Mouse (Mus musculus) urinary bladder, adult 18-20 months (tissue): ENCODE data around the gene Trp53tg5.
A peak's percentile ranks its signal among the peaks of the same experiment; 100 is the strongest.

Source experiments
- DNase-seq, 2 experiments: peaks; one replicate each; pipeline ENCODE4 v3.0.0; 2022; ENCODE audit warnings: low spot score in 2 of 2, mixed read lengths in 2 of 2

Gene Trp53tg5

DNA sequence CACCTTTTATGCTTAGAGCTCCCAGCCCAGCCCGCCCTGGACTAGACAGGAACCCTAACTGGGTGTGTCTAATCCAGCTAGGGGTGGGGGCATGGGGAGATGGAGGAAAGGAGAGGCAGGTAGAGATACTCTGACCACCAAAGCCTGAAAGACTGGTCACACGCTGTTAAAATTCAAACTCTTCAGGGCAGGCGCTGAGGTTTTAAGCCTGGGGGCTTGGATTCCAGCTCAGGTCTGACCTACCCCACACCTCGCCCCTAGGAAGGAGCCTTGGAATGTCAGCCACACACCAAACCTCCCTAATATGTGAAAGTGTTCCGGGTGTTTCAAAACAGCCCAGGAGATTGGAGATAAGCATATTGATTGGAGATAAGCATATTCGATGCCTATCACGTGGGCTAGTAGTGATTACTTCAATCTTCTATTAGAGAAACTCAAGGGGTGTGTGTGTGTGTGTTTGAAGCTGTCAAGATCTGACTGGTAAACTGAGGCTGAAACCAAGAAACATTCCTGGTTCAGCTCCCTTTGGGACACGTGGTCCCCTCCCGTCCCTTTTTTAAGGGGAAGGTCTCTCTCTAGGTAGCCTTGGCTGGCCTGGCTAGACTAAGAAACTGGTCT lies 40.1 kb downstream of the Trp53tg5 start:
- DNase-seq = no peak

DNA sequence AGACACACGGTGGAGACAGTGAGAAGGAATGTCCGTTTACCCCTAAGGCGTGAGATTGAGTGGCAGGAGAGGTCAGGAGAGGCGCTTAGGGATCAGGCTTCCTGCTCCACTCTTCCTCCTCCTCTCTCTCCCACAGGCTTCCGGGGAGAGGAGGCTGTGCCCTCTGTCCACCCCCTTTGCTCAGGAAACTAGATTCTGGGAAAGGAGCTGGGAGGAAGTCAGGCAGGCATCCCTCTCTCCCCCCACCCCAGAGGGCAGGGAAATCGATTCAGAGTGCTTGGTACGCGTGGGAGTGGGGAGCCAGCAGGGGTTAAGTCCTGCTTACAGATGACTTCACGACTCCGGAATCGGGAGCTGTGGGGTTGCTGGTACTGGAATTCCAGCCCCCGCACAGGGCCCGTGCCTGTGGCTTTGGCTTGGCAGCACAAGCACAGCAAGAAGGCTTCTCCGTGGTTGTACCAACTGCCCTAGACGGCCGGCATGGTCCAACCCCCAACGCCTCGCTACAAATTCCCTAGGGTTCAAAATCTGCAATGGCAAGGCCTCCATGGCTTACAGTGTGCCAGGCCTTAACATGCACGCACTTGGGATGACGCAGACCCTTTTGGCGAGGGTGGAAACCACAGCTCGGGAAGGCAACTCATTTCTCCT lies 40.9 kb downstream of the Trp53tg5 start:
- peak in 1 of 2 experiments; percentile 55 for DNase-seq

DNA sequence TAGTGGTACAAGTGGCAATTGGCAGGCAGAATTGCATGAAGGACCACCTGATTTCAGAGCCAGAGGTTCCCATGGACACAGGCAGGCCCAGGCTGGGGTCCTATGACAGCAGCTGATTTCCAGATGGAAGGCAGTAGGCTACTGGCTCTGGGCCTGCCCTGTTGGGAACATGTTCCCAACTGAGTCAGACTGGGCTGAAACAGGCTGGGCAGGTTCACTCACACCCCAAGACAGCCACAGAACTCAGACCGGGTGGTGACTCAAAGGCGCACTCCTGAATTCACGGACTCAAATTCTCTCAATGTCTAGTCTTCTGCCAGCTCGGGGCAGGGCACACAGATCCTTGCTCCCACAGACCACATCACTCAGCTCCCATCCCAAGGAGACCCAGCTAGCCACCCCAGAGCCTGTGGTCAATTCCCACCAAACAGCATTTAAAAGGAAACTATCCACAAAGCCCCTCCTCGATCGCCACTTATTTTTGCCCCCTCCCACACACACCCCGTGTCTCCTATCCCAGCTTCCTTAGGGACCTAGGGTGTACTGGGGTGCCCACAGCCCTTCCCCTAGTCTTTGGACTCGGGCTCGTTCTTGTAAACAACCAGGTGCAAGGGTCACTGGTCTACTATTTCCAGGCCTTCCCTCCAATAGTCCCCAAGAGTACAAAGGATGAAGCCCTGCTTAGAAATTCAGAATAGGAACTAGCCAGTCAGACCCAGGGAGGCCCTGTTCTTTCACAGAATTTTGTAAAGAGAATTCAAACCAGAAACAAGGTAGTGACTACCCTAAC lies 41.7 kb downstream of the Trp53tg5 start:
- peak in 1 of 2 experiments; percentile 80 for DNase-seq

DNA sequence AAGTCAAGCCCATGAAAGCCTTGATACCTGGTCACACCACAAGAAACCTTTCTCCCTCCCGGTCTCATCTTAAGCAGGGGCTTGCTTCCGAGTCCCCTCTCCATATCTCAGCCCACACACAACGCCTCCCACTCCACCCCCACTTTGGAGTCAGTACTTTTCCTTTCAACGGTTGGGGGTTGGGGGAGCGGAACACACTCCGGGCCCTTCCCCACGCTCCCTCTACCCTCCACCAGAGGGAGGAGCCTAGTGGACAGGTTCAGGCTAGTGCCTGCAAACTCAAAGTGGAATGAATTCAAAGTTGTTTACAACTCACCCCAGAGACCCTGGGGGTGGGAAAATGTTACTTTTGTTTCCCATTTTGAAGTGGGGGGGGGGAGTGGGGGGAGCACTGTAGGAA lies 42.8 kb downstream of the Trp53tg5 start:
- DNase-seq = no peak

DNA sequence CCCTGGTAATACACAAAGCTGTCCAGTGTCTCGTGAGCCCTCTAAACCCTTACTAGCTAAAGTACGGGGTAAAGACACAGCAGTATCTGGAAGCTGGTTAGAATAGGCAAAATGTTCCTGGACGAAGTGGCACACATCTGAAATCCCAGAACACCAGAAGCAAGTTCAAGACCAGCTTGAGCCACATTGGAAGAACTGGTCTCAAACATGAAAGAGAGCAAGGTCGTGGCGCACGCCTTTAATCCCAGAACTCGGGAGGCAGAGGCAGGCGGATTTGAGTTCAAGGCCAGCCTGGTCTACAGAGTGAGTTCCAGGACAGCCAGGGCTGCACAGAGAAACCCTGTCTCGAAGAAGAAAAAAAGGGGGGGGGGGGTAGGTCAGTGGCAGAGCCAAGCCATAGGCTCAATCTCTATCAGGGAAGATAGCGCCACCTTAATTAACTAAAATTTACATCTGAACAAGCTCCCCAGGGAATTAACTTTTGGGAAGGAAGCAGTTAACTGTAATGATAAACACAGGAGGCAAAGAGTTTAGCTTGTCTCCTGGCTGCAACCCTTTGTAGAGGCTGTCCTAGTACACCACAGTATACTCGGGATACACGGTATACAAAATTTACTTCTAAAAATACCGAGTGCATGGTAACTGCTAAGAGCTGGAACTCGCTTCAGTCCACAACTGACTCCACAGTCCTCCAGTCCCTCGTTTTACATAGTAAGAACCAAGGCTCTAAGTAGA lies 43.5 kb downstream of the Trp53tg5 start:
- DNase-seq = no peak

DNA sequence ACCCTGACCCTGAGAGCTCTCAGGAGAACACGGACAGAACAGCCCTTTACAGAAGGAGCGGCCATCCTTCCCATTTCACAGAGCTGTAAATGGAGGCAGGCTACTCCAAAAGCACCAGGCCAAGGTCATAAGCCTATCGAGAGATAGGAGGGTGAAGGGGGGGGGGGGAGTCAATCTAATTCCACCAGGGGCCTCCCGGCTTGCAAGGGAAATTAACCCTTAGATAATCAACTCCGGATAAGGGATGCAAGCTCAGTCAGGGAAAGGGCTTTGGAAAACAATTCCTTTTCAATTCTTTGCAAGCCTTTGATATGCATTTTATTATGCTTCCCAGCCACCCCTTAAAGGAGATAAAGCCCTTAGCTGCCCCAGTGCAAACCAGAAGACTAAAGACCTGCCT lies 45.1 kb downstream of the Trp53tg5 start:
- DNase-seq = no peak

DNA sequence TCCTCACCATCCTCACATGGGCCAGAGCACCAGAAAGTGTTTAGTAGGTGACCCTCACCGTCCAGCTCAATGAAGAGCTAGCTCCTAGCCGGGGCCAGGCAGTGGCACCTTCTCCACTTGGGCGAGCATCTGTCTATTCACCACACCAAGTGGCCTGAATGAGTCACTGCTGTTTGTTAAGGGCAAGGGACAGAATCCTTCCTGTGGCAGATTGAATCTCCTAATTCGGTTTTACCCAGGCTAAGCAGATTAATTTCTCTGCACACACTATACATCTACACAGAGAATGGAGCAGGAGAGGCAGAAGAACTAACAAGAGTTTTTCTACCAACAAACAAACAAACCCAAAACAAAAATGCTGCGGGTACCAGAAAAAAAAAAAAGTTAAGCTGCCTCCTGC lies 46.6 kb downstream of the Trp53tg5 start:
- DNase-seq = no peak

DNA sequence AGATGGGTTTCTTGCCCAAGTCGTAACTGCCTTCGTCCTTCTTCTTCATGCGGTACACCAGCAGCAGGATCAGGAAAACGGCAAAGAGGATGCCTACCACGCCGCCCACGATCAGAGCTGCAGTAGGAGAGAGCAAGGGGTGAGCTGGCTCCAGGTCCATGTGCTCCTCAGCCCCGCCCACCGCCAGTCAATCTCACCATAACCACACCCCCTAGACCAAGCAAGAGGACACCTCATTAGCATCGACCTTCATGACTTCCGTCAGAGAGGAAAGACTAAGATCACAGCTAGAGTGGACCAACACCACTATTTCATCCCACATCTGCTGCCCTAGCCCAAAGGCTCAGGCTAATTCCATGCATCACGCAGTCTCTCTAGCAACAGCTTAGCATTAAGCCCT lies 47.4 kb downstream of the Trp53tg5 start:
- no peak for DNase-seq

DNA sequence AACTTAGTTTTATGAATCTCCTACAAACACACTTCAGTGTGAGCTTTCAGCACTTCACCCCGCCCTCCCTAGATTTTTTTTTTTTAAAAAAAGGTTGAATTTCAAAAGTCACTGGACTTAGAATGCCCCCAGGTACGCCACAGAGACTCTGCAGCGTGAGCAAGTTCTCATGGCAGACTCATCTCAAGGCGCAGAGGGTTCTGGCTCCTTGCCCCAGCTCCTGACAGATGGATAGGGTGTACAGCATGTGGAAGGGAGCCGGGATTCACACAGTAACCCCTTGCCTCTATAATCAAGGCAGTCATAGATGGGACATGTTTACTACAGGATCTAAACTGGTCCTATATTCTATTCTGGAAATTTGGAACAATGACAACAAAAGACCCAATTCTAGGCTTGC lies 48.1 kb downstream of the Trp53tg5 start:
- DNase-seq = no peak

DNA sequence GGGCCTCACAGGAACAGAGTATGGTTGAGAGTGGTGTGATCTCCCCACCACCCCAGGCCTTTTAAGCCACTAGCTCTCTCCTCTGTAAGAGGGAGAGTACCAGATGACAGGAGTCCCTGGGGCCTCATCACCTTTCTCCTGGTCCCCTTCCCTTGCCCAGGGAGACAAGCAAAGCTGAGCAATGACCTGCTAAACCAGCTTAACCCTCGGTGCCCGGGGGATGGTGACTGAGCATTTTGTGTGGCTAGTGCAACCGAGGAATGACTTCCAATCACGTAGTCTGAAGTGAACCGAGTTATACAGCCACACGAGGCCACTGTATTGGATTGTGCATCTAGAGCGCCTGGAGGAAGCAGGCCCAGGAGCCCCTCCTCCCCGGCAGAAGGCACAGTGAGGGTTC lies 49.1 kb downstream of the Trp53tg5 start:
- no peak for DNase-seq

DNA sequence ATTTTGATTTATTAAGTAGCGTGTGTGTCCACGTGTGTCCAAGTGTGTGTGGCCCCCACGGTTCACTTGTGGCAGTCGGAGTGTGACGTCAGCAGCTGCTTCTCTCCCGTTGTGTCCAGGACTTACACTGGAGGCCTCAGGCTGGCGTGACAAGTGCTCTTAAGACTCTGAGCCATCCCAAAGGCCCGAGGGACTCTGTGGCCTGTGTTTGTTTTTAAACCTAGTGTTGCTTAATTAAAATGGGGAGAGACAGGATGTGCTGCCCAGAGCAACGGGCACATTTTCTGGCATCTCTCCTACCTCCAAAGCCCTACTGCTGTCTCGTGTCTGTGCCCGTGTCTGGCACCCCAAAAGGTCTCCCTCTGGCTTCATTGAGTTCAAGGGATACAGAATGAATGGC lies 50.1 kb downstream of the Trp53tg5 start:
- no peak for DNase-seq

DNA sequence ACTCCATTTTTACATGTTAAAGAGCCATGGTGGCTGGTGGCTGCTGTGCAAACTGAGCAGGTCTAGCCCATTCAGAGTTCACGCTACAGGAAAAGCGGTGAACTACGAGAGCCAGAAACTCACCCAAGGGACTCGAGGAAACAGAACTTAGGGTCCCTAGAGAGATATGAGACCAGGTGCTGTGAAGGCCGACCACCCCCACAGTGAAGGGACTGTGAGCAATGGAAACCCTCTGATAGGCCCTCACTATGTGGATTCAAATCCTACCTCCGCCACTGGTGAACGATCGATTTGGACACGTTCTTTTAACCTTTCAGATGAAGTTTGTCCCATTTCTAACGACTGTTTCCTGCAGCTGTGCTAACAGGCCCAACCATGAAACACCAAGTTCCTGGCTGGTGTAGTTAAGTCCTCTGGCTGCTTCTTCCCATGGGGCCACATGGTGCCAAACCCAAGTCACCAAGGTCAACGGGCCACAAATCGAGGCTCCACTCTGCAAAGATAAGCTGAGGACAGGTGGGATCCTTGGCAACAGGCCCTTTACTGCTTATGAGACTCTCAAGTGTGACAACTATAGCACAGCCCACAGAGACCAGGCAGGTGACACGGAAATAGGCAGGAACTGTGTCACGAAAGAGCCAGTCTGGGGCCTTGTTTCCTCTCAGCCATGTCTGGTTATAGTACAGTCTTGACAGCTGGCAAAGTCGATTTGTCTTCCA lies 50.7 kb downstream of the Trp53tg5 start:
- no peak for DNase-seq

DNA sequence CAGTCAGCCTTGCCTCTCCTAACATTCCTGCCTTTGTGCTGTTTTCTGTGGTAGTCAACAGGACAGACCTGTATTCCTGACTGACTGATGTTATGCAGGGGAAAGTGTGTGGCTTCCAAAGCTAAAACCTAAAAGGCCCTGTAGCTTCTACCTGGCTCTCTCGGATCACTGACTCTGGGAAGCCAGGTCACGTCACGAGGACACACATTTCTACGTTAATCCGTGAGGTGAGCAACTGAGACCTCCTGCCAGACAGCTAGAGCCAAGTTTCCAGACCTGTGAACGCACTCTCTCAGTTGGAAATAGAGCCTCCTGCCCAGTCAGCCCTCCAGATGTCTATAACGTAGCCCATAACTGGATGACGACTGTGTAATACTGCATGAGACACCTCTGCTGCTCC lies 51.5 kb downstream of the Trp53tg5 start:
- no peak for DNase-seq

DNA sequence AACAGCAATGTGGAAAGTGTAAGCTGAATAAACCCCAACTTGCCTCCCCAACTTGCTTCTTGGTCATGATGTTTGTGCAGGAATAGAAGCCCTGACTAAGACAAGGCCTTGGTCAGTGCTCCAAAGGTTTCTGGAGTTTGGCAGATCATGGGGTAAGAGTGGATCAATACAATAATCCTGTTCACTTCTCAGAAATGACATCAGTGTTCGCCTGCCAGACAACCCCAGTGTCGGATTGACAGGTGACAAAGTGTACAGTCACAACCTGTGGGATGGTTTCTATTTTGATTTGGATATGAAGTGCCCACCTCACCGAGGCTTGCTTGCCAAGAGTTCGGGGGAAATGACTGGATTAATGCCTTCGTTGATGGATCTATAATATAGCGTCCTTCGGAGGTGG lies 52.2 kb downstream of the Trp53tg5 start:
- DNase-seq = no peak
